ENCODE assay signal across 11 mouse cellular contexts in the genomic region with DNA sequence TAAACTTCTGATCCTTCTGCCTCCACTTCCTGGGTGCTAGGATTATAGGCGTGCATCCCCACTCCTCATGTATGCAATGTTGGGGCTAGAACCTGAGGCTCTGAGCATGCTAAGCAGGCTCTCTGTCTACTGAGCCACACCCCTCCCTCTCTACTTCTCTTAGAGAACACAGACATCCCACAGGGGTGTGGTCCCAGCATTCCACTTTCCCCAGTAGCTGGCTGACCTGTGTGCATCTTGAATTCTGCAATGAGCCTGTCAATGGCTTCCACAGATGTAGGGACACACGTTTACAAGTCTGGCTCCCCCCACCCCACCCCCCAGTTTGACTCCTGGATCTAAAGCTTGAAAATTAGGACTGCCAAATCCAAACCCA.
"Had no signal": no experiment of that assay in that cellular context is flagged by ENCODE, and none has a peak within 500 bp of the region (broad histone marks: within the 10 kb centered on the region; RNA-seq: fewer than 3 reads in every experiment).

No protein-coding gene starts in this region.

- H3K36me3 ChIP-seq: limb, embryonic 13.5 days; liver, embryonic 15.5 days; midbrain, embryonic 13.5 days; neural tube, embryonic 15.5 days; stomach, embryonic 15.5 days had no signal

- ATAC-seq: lung, postnatal 0 days; midbrain, embryonic 13.5 days had no signal

- H3K4me3 ChIP-seq: layer of hippocampus, adult 2 months; limb, embryonic 13.5 days; liver, embryonic 15.5 days; midbrain, embryonic 13.5 days; neural tube, embryonic 15.5 days; stomach, embryonic 15.5 days had no signal

- H3K27ac ChIP-seq: layer of hippocampus, adult 2 months; limb, embryonic 13.5 days; liver, embryonic 15.5 days; midbrain, embryonic 13.5 days; neural tube, embryonic 15.5 days; stomach, embryonic 15.5 days had no signal

- DNase-seq: kidney, postnatal 10 days; kidney, postnatal 4 days; lung, adult 2 months; lung, postnatal 36 days had no signal

- H3K4me1 ChIP-seq: midbrain, embryonic 13.5 days; neural tube, embryonic 15.5 days; stomach, embryonic 15.5 days had no signal

- H3K27me3 ChIP-seq: limb, embryonic 13.5 days; neural tube, embryonic 15.5 days; stomach, embryonic 15.5 days had no signal
